Mouse (Mus musculus): ENCODE measurements around the gene Actn1. TPM values are rescaled to one million over a fixed set of nuclear protein-coding genes. Genes with fewer than 3 reads are reported as not detected.

The Actn1 gene
- total RNA-seq, 2 experiments from 2014 or later = 91.0 to 103 TPM

- Histone ChIP-seq H3K27ac (peak overlapping the region; percentile 48; the same call in 1 of the 2 replicates), H3K4me3 (no peak overlapping the region)
- no peak for TF ChIP-seq CTCF (conservative IDR thresholded peaks at IDR 0.05)
- DNase-seq (ENCODE audit: low spot score in 2 of 2) = no peak
Measured at GRCm38 (mm10) chr12:80216258-80216881, 43.8 kb downstream of the Actn1 start.

DNA sequence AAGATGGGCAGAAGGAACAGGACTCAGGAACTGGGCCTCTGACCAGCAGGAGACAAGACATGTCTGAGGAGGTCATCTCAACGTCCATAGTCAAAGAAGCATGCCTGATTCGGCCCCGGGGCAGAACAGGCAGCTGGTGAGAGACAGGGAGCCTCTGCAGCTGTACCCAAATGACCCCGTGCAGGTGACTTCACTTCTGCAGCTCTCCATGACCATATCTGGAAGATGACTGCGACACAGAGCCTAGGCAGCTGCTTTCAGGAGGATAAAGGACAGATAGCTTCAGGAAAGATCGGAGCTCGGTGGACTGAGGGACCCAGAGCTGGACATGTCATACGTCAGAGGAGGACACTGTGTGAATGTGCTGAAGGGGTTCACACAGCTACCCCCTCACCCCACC, 46.4 kb downstream of the Actn1 start:
- no peak overlapping the region for H3K27ac ChIP-seq
- no peak for DNase-seq (ENCODE audit: low spot score in 2 of 2)
- TF ChIP-seq CTCF (conservative IDR thresholded peaks at IDR 0.05) = no peak
- H3K4me3 ChIP-seq = no peak overlapping the region

GRCm38 (mm10) chr12:80213263-80213662, 46.9 kb downstream of the Actn1 start:
- no peak overlapping the region for H3K27ac ChIP-seq
- DNase-seq (ENCODE audit: low spot score in 2 of 2) = no peak
- H3K4me3 ChIP-seq = no peak overlapping the region
- no peak for TF ChIP-seq CTCF (conservative IDR thresholded peaks at IDR 0.05)

GRCm38 (mm10) chr12:80210791-80211612, 49.2 kb downstream of the Actn1 start:
- Histone ChIP-seq H3K4me3 (no peak overlapping the region), H3K27ac (no peak overlapping the region)
- TF ChIP-seq CTCF (conservative IDR thresholded peaks at IDR 0.05) = no peak
- no peak for DNase-seq (ENCODE audit: low spot score in 2 of 2)

- H3K27ac ChIP-seq = no peak overlapping the region
- H3K4me3 ChIP-seq = no peak overlapping the region
- no peak for TF ChIP-seq CTCF (conservative IDR thresholded peaks at IDR 0.05)
- no peak for DNase-seq (ENCODE audit: low spot score in 2 of 2)
Measured at GRCm38 (mm10) chr12:80209914-80210313, 50.3 kb downstream of the Actn1 start.

GRCm38 (mm10) chr12:80208126-80208820, 51.9 kb downstream of the Actn1 start:
- Histone ChIP-seq H3K27ac (peak overlapping the region; percentile 14; the same call in 1 of the 2 replicates), H3K4me3 (no peak overlapping the region)
- no peak for TF ChIP-seq CTCF (conservative IDR thresholded peaks at IDR 0.05)
- no peak for DNase-seq (ENCODE audit: low spot score in 2 of 2)

GRCm38 (mm10) chr12:80203284-80203683, 56.9 kb downstream of the Actn1 start:
- H3K4me3 ChIP-seq = no peak overlapping the region
- TF ChIP-seq CTCF (conservative IDR thresholded peaks at IDR 0.05) = no peak
- no peak for DNase-seq (ENCODE audit: low spot score in 2 of 2)
- H3K27ac ChIP-seq = 0 out of 2 replicates have a peak overlapping the region, but pooled peaks have one; percentile 43

DNA sequence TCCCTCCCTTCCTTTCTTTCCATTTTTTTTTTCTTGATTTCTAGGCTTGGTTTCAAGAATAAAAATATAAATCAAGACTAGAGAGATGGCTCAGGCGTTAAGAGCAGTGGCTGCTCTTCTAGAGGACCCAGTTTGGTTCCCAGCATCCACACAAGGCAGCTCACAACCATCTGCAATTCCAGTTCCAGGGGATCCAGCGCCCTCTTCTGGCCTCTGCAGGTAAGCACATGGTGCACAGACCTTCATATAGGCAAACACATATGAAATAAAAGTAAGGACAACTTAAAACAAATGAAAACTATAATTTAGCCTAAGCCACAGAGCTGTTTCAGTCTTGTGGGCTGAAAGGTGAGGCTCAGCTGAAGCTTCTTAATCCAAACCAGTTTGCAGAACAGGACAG, 60.4 kb downstream of the Actn1 start:
- no peak for DNase-seq (ENCODE audit: low spot score in 2 of 2)
- H3K4me3 ChIP-seq = no peak overlapping the region
- H3K27ac ChIP-seq = no peak overlapping the region
- TF ChIP-seq CTCF (conservative IDR thresholded peaks at IDR 0.05) = peak; percentile 58

DNA sequence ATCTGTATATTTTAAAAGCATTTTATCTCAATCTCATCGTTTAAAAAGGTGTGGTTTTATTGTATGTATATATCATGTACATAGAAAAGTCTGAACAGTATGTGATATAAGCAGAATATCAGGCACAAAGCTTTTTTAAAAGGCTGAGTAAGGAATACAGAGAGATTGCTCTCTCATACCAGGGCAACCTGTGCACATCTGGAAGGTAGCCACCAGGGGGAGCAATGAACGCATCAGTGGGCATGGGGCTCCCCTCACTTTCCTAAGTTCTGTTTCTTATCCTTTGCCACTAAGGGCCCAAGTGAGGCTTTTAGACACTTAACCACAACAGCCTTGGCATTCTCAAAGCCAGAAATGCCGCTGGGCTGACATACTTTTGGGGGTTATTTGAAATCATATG, 61.7 kb downstream of the Actn1 start:
- Histone ChIP-seq H3K27ac (no peak overlapping the region), H3K4me3 (no peak overlapping the region)
- DNase-seq (ENCODE audit: low spot score in 2 of 2) = peak; percentile 32 to 74
- peak; percentile 92 for TF ChIP-seq CTCF (conservative IDR thresholded peaks at IDR 0.05)

DNA sequence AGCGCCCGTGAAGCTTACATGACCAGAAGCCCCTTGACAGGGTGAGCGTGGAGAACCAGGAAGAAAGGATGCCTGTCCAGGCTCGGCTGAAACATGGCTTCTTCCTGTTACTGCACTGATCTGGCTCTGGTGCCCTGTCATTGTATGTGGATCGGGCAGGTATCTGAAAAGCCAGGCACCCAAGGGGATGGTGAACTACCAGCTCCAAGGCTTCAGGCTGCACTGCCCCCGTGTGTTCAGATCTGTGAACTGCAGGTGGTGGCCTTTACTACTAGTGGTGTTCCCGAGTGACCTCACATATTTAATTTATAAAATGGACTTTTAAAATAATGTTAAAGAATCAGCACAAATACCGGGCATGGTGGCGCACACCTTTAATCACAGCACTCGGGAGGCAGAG, 62.8 kb downstream of the Actn1 start:
- TF ChIP-seq CTCF (conservative IDR thresholded peaks at IDR 0.05) = peak; percentile 82
- H3K4me3 ChIP-seq = no peak overlapping the region
- no peak overlapping the region for H3K27ac ChIP-seq
- DNase-seq (ENCODE audit: low spot score in 2 of 2) = peak in 1 of 2 experiments; percentile 35

DNA sequence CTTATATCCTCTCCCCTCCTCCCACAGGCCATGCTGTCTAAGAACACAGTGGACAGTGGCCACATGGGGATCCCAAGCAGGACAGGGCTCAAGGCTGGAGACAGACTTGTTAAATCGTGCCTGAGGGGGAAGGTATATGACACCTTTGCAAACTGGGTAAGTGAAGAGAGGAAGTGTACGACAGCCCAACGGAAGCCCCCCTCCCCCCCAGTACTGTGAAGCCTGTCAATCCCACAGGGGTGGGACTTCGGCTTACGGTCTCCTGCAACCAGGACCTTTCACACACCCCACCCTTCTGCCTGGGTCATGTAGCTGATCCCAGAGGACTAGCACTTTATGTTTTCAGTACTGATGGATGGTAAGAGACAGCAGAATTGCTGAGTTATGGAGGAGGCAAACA, 68.4 kb downstream of the Actn1 start:
- TF ChIP-seq CTCF (conservative IDR thresholded peaks at IDR 0.05) = no peak
- H3K27ac ChIP-seq = no peak overlapping the region
- H3K4me3 ChIP-seq = no peak overlapping the region
- no peak for DNase-seq (ENCODE audit: low spot score in 2 of 2)

DNA sequence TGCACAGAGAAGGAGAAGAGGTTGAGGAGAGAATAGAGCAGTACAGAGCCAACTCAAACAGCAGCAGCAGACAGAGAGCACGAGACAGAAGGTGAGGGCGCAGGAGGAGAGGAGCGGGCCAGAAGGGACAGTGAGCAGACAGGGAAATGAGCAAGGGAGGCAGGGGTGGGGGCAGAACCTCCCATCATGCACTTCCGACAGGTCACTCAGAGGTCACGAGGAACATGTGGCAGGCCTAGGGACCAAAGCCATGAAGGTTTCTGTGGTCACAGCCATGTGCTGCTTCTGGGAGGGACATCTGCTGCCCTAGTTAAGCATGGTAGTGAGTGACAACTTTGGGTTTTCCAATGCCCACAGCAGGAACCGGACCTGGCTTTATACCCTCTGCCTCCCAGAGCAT, 68.8 kb downstream of the Actn1 start:
- H3K27ac ChIP-seq = no peak overlapping the region
- no peak overlapping the region for H3K4me3 ChIP-seq
- no peak for TF ChIP-seq CTCF (conservative IDR thresholded peaks at IDR 0.05)
- DNase-seq (ENCODE audit: low spot score in 2 of 2) = no peak

GRCm38 (mm10) chr12:80190915-80191314, 69.3 kb downstream of the Actn1 start:
- H3K4me3 ChIP-seq = no peak overlapping the region
- no peak for TF ChIP-seq CTCF (conservative IDR thresholded peaks at IDR 0.05)
- H3K27ac ChIP-seq = no peak overlapping the region
- DNase-seq (ENCODE audit: low spot score in 2 of 2) = no peak

Measured in layer of hippocampus, adult 2 months (tissue).